Mouse (Mus musculus) left cerebral cortex, adult 9 months (tissue): ENCODE measurements around the gene Gorasp2.
A peak's percentile ranks its signal among the peaks of the same experiment; 100 is the strongest.

Source experiments
- DNase-seq, 2 experiments: peaks; one replicate each; pipeline ENCODE4 v3.0.0; 2022; ENCODE audit warnings: low spot score in 2 of 2

Gorasp2 gene

DNA sequence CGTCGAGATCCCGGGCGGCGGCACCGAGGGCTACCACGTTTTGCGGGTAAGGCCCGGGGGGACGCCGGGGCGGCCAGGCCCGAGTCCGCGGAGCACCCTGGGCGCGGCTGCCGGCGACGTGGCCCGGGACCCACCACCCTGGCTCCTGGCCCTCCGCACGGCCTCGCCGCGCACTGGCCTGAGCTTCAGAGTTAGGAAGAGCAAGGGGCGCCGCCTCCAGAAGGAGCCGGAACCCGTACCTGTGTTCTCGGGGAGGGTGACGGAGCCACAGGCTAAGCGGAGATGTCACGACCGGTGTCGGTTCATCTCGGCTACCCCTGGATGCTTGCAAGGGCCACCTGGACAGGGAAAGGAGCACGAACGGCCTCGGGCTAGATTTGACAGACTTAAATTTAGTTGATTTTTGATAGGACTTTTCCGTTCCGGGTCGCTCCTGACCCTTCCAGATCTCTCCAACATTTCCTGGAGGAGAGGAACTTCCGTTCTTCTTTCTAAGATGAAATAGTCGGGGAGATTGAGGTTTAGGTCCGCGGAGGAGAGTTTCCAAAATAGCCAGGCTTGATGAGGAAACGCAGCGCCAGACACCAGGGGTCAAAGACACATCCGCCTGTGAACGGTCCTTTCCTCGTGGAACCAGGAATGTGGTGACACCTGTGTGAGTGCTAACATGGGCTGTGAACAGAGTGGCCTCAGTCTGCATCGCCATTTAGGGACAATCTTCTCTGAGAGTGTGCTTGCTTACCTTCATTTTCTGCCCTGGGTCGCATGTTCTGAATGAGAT is 529 bp downstream of the Gorasp2 start, which contains the start of gene Gm26558:
Gm26558 (minus strand) TSS at position 394 of the 781 bp plus-strand sequence.
- peak in 1 of 2 experiments; percentile 13 for DNase-seq

DNA sequence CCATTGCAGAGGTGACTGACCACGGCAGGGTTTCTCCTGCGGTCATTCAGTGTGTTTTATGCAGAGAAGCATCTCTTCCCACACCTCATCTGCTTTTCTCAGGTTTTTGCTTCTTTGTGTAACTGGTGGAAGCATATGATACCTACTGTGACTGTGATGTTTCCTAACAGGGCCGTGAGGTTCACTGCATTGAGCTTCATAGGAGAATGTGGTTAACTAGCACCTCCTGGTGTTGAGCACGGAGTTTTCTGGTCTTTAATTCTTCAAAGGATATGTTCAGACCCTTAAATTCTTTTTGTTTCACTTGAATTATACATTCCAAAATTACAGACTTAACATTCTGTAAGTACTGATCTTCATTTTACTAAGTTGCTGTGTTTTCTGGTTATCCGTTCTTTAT is 2.4 kb downstream of the Gorasp2 start:
- no peak for DNase-seq

GRCm38 (mm10) chr2:70667016-70667415 is 5.6 kb downstream of the Gorasp2 start:
- no peak for DNase-seq

DNA sequence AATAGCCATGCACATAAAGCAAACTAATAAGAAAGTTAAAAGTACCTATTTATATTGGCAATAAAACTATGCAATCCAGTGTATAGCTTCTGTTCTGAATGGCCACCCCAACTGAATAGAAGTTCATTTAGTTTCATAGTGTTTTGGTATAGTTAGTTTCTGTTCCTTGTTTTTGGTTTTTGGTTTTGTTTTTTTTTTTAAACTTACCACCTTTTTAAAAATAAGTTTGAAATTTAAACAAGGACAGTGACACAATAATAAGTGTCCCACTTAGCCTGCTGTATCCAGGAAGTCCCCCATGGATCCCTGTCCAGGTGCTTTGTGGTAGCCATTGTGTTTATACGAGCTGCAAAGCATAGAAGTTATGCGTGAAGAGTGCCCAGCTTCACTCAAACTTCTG is 7.9 kb downstream of the Gorasp2 start:
- no peak for DNase-seq

DNA sequence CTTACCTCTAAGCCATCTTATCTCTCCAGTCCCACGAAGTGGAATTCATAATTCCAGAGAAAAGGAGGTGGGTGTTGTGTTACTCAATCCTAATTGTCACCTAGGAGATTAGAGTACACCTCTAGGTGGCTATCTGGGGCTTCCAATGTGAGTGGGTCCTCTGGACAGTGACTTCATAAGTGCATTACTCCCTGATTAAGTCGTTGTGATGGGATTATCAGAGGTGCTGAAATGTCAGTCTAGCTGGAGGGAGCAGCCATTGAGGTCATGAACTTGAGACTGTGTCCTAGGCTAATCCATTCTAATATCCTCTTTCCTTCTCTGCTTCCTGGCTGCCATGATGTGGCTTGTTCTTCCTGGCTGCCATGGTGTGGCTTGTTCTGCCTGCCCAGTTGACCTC is 8.5 kb downstream of the Gorasp2 start:
- DNase-seq: no peak

GRCm38 (mm10) chr2:70672476-70672875 is 11.1 kb downstream of the Gorasp2 start:
- peak in 1 of 2 experiments; percentile 23 for DNase-seq

DNA sequence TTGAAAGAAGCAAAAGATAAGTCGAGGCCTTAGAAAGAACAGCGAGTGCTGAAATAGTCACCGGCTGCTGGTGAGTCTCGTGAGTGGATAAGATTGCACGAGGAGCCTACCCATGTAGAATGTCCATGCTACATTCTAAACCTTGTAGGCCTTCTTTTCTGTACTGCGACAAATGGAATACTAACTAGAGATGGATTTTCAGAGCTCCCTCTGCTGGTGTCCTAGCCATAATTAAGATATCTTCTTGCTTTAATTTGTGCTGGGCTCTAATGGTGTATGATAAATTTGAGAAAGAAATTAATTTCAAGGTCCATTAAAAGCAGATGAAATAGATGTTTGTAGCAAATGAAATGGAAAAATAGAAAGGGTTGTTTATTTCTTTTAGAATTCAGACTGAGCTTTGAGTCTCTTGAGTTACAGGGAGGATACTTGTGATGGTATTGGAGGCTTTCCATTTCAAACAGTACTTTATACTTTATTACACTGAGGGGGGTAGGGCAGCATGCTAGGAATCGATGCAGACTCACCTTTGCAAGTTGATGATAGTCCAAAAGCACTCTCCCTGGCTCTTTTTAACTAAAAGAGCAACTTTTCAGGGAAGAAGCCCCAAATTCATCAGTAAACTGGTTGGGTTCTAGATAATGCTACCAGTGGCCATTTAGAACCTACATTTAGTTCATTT is 12.2 kb downstream of the Gorasp2 start:
- DNase-seq: peak in 1 of 2 experiments; percentile 32

DNA sequence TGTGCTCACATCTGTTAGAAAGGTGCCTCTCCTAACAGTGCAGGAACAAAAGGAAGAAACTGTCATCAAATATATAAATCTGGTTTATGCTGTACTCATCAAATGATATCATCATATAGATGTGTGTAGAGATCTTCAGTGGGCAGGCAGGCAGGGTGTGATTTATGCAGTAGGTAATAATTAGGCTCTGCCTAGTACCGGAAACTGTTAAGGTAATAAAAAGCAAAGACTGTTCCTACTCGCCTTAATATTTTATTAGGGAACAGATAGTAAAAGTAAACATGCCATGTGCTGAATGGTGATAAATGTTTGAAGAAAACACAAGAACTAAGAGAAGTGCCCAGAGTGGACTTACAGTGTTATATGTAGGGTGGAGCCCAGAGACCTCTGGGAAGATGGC is 20.9 kb downstream of the Gorasp2 start:
- DNase-seq: no peak

DNA sequence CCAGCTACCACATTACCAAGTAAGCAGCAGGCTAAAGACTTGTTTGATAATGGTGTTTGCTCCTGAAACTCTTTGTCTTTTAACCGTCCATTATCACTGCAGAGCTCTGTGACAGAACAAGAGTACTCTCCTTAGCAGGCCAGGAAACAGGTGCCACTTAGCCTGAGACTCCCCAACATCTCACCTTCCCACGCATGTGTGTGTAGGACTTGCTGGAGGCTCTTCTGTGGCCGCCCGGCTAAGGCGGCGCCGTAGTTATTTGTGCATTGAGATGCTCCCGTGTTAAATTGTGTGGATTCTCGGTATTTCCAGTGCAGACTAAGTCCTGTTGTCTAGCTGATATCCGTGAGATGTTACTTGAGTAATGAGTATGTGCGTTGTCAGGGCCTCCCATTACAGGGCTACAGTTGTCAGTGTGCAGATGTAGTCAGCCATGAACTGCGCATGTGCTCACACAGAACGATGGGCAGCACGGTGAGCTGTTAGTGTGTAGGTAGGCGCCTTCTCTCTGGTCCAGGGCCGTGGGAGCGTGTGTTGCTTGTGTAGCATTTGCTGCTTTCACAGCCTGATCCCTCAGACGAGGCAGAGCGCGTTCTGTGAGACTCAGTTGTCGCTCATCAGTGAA is 27.2 kb downstream of the Gorasp2 start:
- DNase-seq: peak in 1 of 2 experiments; percentile 51

DNA sequence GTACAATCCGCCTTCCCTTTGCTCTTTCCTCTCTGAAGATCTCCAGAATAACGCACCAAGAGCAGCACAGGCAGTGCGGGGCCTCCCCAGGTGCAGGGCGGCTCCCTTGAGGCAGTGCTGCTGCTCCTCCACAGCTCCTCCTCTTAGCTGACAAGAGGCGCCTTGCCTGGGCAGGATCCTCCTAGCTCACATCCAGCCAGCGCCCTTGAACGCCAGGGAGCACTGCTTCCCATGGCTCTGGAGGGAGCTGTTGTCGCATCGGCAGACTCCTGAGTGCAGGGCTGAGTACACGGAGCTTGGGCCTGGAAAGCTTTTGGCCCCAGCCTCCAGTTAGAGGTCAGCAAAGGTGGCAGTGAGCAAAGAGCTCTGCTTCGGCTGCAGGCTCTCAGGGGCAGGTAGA is 28.8 kb downstream of the Gorasp2 start:
- no peak for DNase-seq

DNA sequence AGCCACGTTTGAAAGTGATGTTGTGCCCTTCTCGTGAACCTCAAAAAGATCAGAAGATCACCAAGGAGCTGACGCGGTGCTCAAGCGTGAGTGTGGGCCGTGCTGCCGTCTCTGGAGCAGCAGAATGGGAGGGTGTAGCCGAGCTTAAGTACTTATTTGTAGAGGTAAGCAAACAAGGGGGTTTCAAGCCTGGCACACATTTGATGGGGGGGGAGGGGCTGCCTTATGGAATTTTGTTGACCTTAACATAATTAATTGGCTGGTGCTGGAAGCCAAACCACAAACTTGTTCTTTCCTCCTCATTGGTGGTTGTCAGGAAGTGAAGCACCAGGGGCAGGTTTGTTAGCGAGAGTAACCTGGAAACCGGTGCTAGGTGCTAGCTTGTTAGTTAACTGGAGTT is 34.3 kb downstream of the Gorasp2 start:
- no peak for DNase-seq

DNA sequence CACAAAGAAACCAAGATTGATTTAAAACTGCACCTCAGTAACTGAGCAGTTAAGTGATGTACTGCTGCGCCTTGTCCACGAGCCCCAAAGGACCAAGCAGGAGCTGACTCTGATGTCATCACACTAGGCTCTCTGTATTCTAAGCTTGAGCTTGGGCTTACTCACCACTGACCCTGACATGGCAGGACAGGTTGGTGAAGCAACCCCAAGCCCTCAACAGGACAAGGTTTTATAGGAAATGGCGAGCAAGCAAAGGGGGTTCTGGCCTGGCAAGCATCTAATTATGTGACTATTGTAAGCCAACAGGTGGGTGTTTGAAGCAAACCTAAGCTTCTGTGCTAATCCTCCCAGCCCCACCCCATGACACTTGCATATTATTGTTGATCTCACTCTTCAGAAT is 39.5 kb downstream of the Gorasp2 start:
- DNase-seq: no peak

- DNase-seq: no peak
These were observed 40.2 kb downstream of the Gorasp2 start for GRCm38 (mm10) chr2:70701571-70701970.

DNA sequence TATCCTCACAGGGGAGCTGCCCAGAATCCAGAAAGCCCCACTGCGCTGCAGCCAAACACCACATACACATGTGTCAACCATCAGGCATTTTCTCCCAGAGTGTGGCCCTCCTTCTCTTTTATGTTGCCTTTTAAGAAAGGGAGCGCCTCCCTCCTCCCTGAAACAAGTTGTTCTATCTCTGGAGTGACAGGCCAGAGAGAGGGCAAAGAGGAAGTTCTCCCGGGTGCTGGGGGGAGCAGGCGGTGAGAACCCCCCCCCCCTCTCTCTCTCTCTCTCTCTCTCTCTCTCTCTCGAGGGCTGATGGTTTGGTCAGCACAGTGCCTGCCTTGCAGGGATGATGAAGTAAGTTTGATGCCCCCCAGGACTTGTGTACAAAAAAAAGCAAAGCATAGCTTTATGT is 41.0 kb downstream of the Gorasp2 start:
- no peak for DNase-seq

- peak in 1 of 2 experiments; percentile 46 for DNase-seq
These were observed 47.8 kb downstream of the Gorasp2 start for GRCm38 (mm10) chr2:70708986-70709730.

DNA sequence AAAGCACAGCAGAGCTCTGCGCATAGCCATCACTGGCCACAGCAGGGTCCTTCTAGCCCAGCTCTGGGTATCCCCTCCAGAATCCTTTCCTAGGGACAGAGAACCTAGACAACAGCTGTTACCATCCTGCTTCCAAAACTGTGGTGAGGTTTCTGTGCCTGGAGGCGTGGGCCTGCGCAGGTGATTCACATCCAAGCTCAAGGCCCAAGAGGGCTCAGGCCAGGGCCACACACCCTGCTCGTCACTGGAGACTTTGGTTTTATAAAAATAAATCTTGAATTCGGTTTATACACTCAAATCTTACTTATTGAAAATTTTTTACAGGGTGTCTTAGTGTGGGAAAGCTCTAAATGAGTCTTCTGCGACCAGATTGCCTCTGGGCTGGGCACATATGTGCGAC is 48.9 kb downstream of the Gorasp2 start:
- DNase-seq: no peak

DNA sequence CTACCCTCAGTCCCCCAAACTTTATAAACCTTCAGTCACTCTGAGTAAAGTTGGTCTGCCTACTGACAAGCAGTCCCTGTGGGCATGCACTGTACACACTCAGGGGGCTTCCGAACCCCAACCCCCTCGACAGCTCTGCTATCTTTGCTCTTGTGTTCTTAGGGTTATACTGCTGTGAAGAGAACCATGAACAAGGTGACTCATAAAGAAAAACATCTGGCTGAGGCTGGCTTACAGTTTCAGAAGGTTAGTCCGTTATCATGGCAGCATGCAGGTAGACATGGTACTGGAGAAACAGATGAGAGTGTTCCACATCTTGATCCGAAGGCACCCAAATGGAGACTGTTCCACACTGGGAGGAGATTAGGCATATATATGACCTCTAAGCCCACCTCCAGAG is 49.5 kb downstream of the Gorasp2 start:
- no peak for DNase-seq

DNA sequence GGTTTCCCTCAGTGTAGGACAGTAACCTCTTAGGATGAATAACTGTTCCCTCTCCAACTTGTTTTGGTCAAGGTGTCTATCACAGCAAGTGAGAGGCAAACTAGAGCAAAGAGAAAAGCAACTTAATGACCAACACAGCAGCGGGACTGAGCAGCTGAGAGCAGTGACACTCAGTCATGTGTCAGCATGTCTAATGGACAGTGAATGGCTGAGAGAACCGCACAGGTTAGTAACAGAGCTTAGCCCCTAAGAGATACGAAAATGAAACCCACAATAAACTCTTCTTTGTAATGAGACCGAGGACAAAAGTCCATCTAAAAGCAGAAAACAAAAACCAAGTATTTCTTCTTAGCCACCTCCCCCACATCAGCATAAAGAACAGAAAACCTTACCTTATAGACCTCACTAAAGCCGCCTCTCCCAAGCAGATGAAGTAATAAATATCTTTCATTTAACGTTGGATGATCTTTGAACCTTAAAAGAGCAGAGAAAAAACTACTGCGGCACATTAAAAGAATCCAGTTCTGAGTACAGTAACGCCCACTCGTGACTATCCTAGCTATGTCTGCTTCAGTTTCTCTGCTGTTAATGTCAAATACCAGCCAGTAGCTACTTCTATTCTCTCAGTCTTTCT is 62.4 kb downstream of the Gorasp2 start:
- no peak for DNase-seq

DNA sequence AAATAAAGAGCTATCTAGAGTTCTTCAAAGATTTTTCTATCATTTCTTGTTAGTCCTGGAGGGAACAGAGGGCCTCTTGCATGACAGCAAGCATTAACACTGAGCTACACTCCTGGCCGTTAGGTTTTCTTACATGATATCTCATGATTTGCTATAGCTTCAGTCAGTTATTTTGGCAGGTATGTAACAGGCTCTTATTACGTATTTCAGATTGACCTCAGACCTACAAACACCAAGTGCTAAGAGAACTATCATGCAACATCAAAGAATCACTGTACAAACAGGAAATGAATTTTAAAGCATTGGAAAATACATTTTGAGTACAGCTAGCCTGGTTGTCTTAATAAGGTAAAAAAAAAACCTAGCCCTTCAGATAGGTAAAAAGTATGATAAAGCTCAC is 65.7 kb downstream of the Gorasp2 start:
- no peak for DNase-seq

GRCm38 (mm10) chr2:70735534-70735933 is 74.2 kb downstream of the Gorasp2 start:
- DNase-seq: no peak

DNA sequence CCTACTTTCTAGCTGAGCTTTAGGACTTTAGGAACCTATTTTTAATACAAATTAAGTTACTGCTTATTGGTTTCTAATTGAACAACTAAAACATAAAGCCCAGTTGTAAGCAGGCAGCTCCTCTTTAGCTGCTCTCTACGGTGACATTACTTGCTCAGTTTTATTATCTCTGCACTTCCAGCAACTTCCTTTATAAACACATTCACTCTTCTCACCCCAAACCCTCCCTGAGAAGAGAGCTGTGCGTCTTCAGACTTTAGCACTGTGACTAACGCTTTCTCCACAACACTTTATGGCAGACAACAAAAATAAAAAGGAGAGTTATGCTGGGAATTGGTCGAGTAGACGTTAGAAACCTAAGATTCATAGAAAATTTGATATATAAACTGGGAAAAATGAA is 74.6 kb downstream of the Gorasp2 start:
- no peak for DNase-seq

DNA sequence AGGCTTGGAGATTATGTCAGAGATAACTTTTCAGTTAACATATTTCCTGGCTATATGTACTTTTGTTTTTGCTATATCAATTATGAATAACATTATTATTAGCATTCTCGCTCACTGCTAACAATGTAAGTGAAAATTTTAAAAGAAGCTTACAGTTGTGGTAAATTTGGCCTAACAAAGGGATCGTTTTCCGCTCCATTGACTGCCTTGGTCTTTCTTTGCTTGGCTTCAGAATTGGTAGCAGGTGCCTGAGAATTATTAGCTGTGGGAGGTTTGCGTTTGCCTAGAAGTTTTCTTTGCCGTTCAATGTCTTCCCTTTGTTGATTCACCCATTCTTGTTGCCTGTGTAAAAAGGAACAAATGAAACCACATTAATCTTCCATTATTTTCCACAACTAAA is 80.5 kb downstream of the Gorasp2 start:
- no peak for DNase-seq
